Mouse (Mus musculus) heart, postnatal 0 days (tissue): ENCODE results near the gene Ptges3l.
"Not testable (repeated sequence)": the region's sequence is repeated elsewhere in the genome, so short reads cannot be mapped to it uniquely, and the experiment has no call there.

Source experiments
- CTCF ChIP-seq: IDR thresholded peaks from 2 replicates; pipeline ENCODE4 v1.5.1; 2016; ENCODE audit warnings: antibody characterized with exemption, control low read depth, low read depth
- EP300 ChIP-seq: IDR thresholded peaks from 2 replicates; pipeline ENCODE4 v1.6.1; 2016; ENCODE audit warnings: antibody characterized with exemption, low read depth

GRCm38 (mm10) chr11:101449596-101449995 is 24.5 kb upstream of the Ptges3l start:
- not testable (repeated sequence) for TF ChIP-seq CTCF, EP300
